Mouse (Mus musculus): ENCODE data around the gene Fam71e2. TPM values are rescaled to one million over a fixed set of nuclear protein-coding genes. Genes with fewer than 3 reads are reported as not detected.

The Fam71e2 gene
- polyA plus RNA-seq, 1 experiment from 2014 or later: not detected

DNA sequence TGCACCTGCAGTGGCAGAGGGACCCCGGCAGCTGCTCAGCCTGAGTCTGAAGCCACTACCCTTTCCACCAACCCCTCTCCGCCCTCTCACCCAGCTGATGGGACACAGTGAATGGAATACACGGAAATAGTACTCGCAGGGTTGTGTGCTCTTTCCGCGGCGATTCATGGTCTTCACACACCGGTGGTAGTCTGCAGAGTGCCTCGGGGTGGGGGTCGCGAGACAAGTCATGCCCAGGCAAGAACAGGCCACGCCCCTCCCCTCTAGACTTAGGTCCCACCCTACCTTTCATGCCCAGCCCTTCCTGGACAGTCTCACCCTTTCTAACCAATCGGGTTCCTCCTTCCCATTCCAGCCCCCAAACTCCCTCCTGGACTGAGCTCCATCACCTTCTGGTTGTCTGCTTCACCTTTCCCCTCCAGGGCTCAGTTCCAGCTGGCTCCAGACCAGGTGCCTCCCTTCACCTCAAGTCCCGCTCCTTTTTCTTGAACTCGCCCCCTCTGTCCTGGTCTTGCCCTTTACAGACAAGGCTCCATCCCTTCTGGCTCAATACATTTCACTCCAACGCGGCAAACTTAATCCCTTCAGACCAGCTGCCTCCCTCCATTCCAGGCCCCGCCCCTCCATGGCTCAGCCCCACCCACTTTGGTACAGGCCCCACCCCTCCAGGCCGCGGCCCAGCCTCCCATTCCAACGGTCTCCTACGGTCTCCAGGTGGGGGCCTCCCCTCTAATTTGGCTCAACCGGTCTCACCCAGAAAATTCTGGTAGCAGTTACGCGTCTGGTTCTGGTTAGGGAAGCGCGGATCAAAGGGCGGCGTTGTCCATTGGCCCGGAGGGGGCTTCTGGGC lies 18.9 kb downstream of the Fam71e2 start:
- Histone ChIP-seq H3K36me3 (ENCODE audit: control insufficient read depth, insufficient read depth, low read length) (no peaks in the 10 kb centered on the region), H3K4me3 (ENCODE audit: low read length) (peak overlapping the region; percentile 43), H3K27ac (ENCODE audit: low read depth, low read length) (no peak overlapping the region), H3K4me1 (ENCODE audit: control insufficient read depth, insufficient read depth, low read depth, low read length) (peaks cover 12% of the 10 kb centered on the region), H3K4me2 (ENCODE audit: low read length) (peak overlapping the region; percentile 65), H3K9ac (ENCODE audit: low read depth, low read length) (peak overlapping the region; percentile 49), H3K27me3 (replicated peaks; ENCODE audit: control insufficient read depth, insufficient read depth, low read length) (no peaks in the 10 kb centered on the region), H3K9me3 (ENCODE audit: control insufficient read depth, low read length) (no peaks in the 10 kb centered on the region)
- ATAC-seq: peak; percentile 67
- 3% methylated on average over 30 of the region's 30 CpGs for WGBS

DNA sequence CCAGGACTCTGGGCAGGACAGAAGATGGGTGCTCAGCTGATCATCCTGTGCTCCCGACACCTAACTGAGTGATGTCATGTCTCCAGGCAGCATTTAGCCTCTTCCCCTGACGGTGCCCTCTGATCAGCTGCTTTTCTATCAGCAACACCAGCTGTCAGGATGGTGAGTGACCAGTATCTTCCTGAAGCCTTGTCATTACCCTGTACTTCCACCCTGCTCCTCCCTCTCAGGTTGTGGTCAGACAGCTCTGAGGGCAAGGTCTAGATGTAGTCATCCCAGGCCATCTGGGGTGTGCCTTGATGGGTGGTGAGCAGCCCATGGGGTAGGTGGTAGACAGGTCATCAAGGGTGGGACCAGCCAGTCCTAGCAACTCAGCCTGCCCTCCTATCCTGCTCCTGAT lies 21.9 kb downstream of the Fam71e2 start:
- Histone ChIP-seq H3K9ac (ENCODE audit: low read depth, low read length) (no peak overlapping the region), H3K27me3 (replicated peaks; ENCODE audit: control insufficient read depth, insufficient read depth, low read length) (no peaks in the 10 kb centered on the region), H3K9me3 (ENCODE audit: control insufficient read depth, low read length) (no peaks in the 10 kb centered on the region), H3K4me3 (ENCODE audit: low read length) (no peak overlapping the region), H3K4me2 (ENCODE audit: low read length) (no peak overlapping the region), H3K36me3 (ENCODE audit: control insufficient read depth, insufficient read depth, low read length) (peaks cover 5% of the 10 kb centered on the region; the same call in 1 of the 2 replicates), H3K27ac (ENCODE audit: low read depth, low read length) (no peak overlapping the region), H3K4me1 (ENCODE audit: control insufficient read depth, insufficient read depth, low read depth, low read length) (peaks cover 12% of the 10 kb centered on the region)
- no peak for ATAC-seq
- WGBS: 78% methylated on average over 2 of the region's 2 CpGs

GRCm38 (mm10) chr7:4748321-4748720 lies 22.8 kb downstream of the Fam71e2 start:
- Histone ChIP-seq H3K4me3 (ENCODE audit: low read length) (no peak overlapping the region), H3K9ac (ENCODE audit: low read depth, low read length) (no peak overlapping the region), H3K4me1 (ENCODE audit: control insufficient read depth, insufficient read depth, low read depth, low read length) (peaks cover 12% of the 10 kb centered on the region), H3K36me3 (ENCODE audit: control insufficient read depth, insufficient read depth, low read length) (peaks cover 5% of the 10 kb centered on the region; the same call in 1 of the 2 replicates), H3K27me3 (replicated peaks; ENCODE audit: control insufficient read depth, insufficient read depth, low read length) (no peaks in the 10 kb centered on the region), H3K9me3 (ENCODE audit: control insufficient read depth, low read length) (no peaks in the 10 kb centered on the region), H3K4me2 (ENCODE audit: low read length) (no peak overlapping the region), H3K27ac (ENCODE audit: low read depth, low read length) (no peak overlapping the region)
- 78% methylated on average over 4 of the region's 4 CpGs for WGBS
- no peak for ATAC-seq

DNA sequence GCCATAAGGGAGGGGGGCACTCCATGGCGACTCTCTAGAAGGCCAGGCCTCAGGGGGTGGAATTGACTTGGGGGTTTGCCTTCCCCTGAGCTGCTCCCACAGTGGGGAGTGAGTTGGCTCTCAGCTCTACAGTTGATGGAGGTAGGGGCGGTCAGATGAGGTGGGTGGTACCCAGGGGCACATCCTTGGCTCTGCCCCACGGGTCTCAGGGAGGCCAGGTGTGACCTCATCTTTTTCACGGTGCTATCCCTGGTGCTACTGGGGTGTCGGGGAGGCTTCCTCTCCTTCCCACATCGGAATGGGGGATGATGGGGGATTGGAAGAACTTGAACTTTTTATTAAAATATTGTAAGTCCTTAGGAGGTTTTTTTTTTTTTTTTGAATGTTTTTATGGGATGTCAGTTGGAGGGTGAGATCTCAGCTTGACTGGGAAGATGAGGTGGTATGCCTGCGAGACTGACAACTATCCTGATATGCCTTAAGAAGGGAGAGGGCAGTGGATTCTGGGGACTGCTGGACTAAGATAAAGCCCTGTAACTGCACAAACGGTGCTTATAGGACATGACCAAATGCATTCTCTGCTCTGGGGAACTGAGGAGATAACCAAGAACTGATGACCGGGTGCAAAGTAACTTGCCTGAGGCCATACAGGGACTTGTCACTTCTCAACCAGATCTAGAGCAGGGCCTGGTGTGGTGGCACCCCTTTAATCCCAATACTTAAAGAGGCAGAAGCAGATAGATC lies 23.8 kb downstream of the Fam71e2 start:
- no peak overlapping the region for H3K4me3 ChIP-seq (ENCODE audit: low read length)
- WGBS: 78% methylated on average over 9 of the region's 9 CpGs
- H3K9me3 ChIP-seq (ENCODE audit: control insufficient read depth, low read length): no peaks in the 10 kb centered on the region
- ATAC-seq: no peak
- H3K27me3 ChIP-seq (replicated peaks; ENCODE audit: control insufficient read depth, insufficient read depth, low read length): no peaks in the 10 kb centered on the region
- no peak overlapping the region for H3K9ac ChIP-seq (ENCODE audit: low read depth, low read length)
- no peak overlapping the region for H3K27ac ChIP-seq (ENCODE audit: low read depth, low read length)
- H3K36me3 ChIP-seq (ENCODE audit: control insufficient read depth, insufficient read depth, low read length): peaks cover 5% of the 10 kb centered on the region; the same call in 1 of the 2 replicates
- no peak overlapping the region for H3K4me2 ChIP-seq (ENCODE audit: low read length)
- peaks cover 12% of the 10 kb centered on the region for H3K4me1 ChIP-seq (ENCODE audit: control insufficient read depth, insufficient read depth, low read depth, low read length)

DNA sequence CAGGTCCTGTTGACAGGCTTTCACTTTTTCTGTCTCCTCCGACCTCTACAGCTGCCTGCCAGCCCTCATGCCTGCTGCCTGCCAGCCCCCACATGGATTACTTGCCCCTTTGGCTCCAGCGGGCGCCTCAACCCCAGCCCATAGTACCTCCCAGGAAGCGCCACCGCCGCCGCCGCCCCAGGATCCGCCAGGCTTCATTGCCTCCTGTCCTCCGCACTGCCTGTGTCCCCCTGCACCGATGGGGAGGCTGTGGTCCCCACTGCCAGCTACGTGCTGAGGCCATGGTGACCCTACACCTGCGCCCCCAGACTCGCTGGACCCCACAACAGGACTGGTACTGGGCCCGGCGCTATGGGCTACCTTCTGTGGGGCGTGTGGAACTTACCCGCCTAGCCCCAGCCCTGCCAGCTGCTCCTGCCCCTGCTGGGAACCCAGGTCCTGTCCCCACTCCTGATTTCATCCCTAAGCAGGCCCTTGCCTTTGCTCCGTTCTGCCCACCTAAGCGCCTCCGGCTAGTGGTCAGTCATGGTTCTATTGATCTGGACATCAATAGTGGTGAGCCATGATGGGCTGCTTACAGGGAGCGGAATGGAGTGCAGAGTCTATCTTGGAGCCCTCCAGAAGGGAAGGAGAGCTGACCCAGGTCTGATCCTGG lies 24.6 kb downstream of the Fam71e2 start:
- no peaks in the 10 kb centered on the region for H3K27me3 ChIP-seq (replicated peaks; ENCODE audit: control insufficient read depth, insufficient read depth, low read length)
- H3K9me3 ChIP-seq (ENCODE audit: control insufficient read depth, low read length): no peaks in the 10 kb centered on the region
- WGBS: 85% methylated on average over 22 of the region's 22 CpGs
- no peak overlapping the region for H3K9ac ChIP-seq (ENCODE audit: low read depth, low read length)
- H3K27ac ChIP-seq (ENCODE audit: low read depth, low read length): no peak overlapping the region
- no peak for ATAC-seq
- no peak overlapping the region for H3K4me2 ChIP-seq (ENCODE audit: low read length)
- H3K4me3 ChIP-seq (ENCODE audit: low read length): no peak overlapping the region
- H3K4me1 ChIP-seq (ENCODE audit: control insufficient read depth, insufficient read depth, low read depth, low read length): peaks cover 14% of the 10 kb centered on the region
- peaks cover 5% of the 10 kb centered on the region; the same call in 1 of the 2 replicates for H3K36me3 ChIP-seq (ENCODE audit: control insufficient read depth, insufficient read depth, low read length)

DNA sequence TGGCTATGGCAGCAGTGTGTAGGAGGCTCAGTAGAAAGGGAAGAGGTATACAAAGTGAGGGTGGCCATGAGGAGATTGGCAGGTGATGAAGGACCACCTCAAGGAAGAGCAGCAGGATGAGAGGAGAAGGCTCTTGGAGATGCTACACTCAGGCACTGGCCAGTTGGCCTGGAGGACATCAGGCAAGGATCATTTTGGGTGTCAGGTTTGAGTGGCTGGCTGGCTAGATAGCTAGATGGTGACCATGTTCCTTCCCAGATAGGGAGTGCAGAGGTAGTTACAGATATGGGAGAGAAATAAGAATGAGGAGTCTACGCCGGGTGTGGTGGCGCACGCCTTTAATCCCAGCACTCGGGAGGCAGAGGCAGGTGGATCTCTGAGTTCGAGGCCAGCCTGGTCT lies 26.2 kb downstream of the Fam71e2 start:
- no peaks in the 10 kb centered on the region for H3K9me3 ChIP-seq (ENCODE audit: control insufficient read depth, low read length)
- peaks cover 5% of the 10 kb centered on the region; the same call in 1 of the 2 replicates for H3K36me3 ChIP-seq (ENCODE audit: control insufficient read depth, insufficient read depth, low read length)
- WGBS: 96% methylated on average over 4 of the region's 6 CpGs
- H3K27ac ChIP-seq (ENCODE audit: low read depth, low read length): no peak overlapping the region
- H3K4me2 ChIP-seq (ENCODE audit: low read length): no peak overlapping the region
- no peak for ATAC-seq
- H3K27me3 ChIP-seq (replicated peaks; ENCODE audit: control insufficient read depth, insufficient read depth, low read length): no peaks in the 10 kb centered on the region
- H3K4me3 ChIP-seq (ENCODE audit: low read length): no peak overlapping the region
- H3K9ac ChIP-seq (ENCODE audit: low read depth, low read length): no peak overlapping the region
- peaks cover 21% of the 10 kb centered on the region for H3K4me1 ChIP-seq (ENCODE audit: control insufficient read depth, insufficient read depth, low read depth, low read length)

GRCm38 (mm10) chr7:4743354-4743753 lies 27.7 kb downstream of the Fam71e2 start:
- no peak for ATAC-seq
- WGBS: 75% methylated on average over 2 of the region's 2 CpGs
- peaks cover 25% of the 10 kb centered on the region for H3K4me1 ChIP-seq (ENCODE audit: control insufficient read depth, insufficient read depth, low read depth, low read length)
- peaks cover 5% of the 10 kb centered on the region; the same call in 1 of the 2 replicates for H3K36me3 ChIP-seq (ENCODE audit: control insufficient read depth, insufficient read depth, low read length)
- H3K9ac ChIP-seq (ENCODE audit: low read depth, low read length): no peak overlapping the region
- H3K4me3 ChIP-seq (ENCODE audit: low read length): no peak overlapping the region
- no peaks in the 10 kb centered on the region for H3K27me3 ChIP-seq (replicated peaks; ENCODE audit: control insufficient read depth, insufficient read depth, low read length)
- H3K4me2 ChIP-seq (ENCODE audit: low read length): no peak overlapping the region
- no peaks in the 10 kb centered on the region for H3K9me3 ChIP-seq (ENCODE audit: control insufficient read depth, low read length)
- H3K27ac ChIP-seq (ENCODE audit: low read depth, low read length): no peak overlapping the region

- H3K27me3 ChIP-seq (replicated peaks; ENCODE audit: control insufficient read depth, insufficient read depth, low read length): no peaks in the 10 kb centered on the region
- peaks cover 5% of the 10 kb centered on the region; the same call in 1 of the 2 replicates for H3K36me3 ChIP-seq (ENCODE audit: control insufficient read depth, insufficient read depth, low read length)
- H3K9ac ChIP-seq (ENCODE audit: low read depth, low read length): no peak overlapping the region; the same call in 1 of the 2 replicates
- no peak overlapping the region for H3K4me3 ChIP-seq (ENCODE audit: low read length)
- H3K9me3 ChIP-seq (ENCODE audit: control insufficient read depth, low read length): no peaks in the 10 kb centered on the region
- WGBS: 80% methylated on average over 6 of the region's 6 CpGs
- H3K4me2 ChIP-seq (ENCODE audit: low read length): no peak overlapping the region
- H3K27ac ChIP-seq (ENCODE audit: low read depth, low read length): no peak overlapping the region
- peaks cover 25% of the 10 kb centered on the region for H3K4me1 ChIP-seq (ENCODE audit: control insufficient read depth, insufficient read depth, low read depth, low read length)
- no peak for ATAC-seq
These were observed 28.7 kb downstream of the Fam71e2 start for GRCm38 (mm10) chr7:4742482-4742819.
